Mouse (Mus musculus): ENCODE results near the gene Piwil4. TPM values are rescaled to one million over a fixed set of nuclear protein-coding genes. Genes with fewer than 3 reads are reported as not detected.

The Piwil4 gene
- polyA plus RNA-seq, 1 experiment from 2014 or later = 0.21 TPM

GRCm38 (mm10) chr9:14646641-14647040 lies 93.9 kb downstream of the Piwil4 start:
- no peak for DNase-seq (ENCODE audit: low spot score)
- no peaks in the 10 kb centered on the region for H3K36me3 ChIP-seq (ENCODE audit: control insufficient read depth, insufficient read depth, low read length)
- H3K4me2 ChIP-seq (ENCODE audit: low read depth, low read length) = no peak overlapping the region
- H3K4me1 ChIP-seq (ENCODE audit: control insufficient read depth, insufficient read depth, low read length) = peaks cover 18% of the 10 kb centered on the region
- 97% methylated on average over 1 of the region's 1 CpGs for WGBS
- ATAC-seq (ENCODE audit: low read depth) = no peak
- no peak overlapping the region for H3K4me3 ChIP-seq (ENCODE audit: low read depth, low read length)
- H3K9me3 ChIP-seq (ENCODE audit: control insufficient read depth, low read length) = no peaks in the 10 kb centered on the region
- H3K27me3 ChIP-seq (replicated peaks; ENCODE audit: control insufficient read depth, insufficient read depth, low read length) = no peaks in the 10 kb centered on the region
- no peak overlapping the region for H3K27ac ChIP-seq (replicated peaks; ENCODE audit: low read depth, low read length)
- H3K9ac ChIP-seq (ENCODE audit: low read depth, low read length) = no peak overlapping the region

Other genes starting within 250 kb of the Piwil4 start
- 0.25 and 1.4 TPM in 2 replicates for gene Kdm4d, start 240.3 kb downstream of the Piwil4 start, polyA plus RNA-seq (2014; fragmentation: Nextera tagmentation; extraction: Ambion mirVana)
- 135 and 141 TPM in 2 replicates for gene Cwc15, start 240.1 kb downstream of the Piwil4 start, polyA plus RNA-seq (2014; fragmentation: Nextera tagmentation; extraction: Ambion mirVana)
- gene Amotl1, start 95.7 kb downstream of the Piwil4 start, polyA plus RNA-seq (2014; fragmentation: Nextera tagmentation; extraction: Ambion mirVana) = 48.4 and 49.1 TPM in 2 replicates
- gene Fut4, start 11.7 kb upstream of the Piwil4 start, polyA plus RNA-seq (2014; fragmentation: Nextera tagmentation; extraction: Ambion mirVana) = 1.9 and 2.1 TPM in 2 replicates
- 0.64 and 5.8 TPM in 2 replicates for gene 1700012B09Rik, start 30.3 kb upstream of the Piwil4 start, polyA plus RNA-seq (2014; fragmentation: Nextera tagmentation; extraction: Ambion mirVana)
- gene Mre11a, start 43.9 kb upstream of the Piwil4 start, polyA plus RNA-seq (2014; fragmentation: Nextera tagmentation; extraction: Ambion mirVana) = 19.9 and 20.8 TPM in 2 replicates
- gene Ankrd49, start 44.1 kb upstream of the Piwil4 start, polyA plus RNA-seq (2014; fragmentation: Nextera tagmentation; extraction: Ambion mirVana) = 42.3 and 45.9 TPM in 2 replicates
- gene Gpr83, start 119.5 kb upstream of the Piwil4 start, polyA plus RNA-seq (2014; fragmentation: Nextera tagmentation; extraction: Ambion mirVana) = 3.2 and 4.4 TPM in 2 replicates
- gene Izumo1r, start 163.2 kb upstream of the Piwil4 start, polyA plus RNA-seq (2014; fragmentation: Nextera tagmentation; extraction: Ambion mirVana) = 0.26 and 0.51 TPM in 2 replicates

Measured in embryonic facial prominence, embryonic 14.5 days (tissue).